Mouse (Mus musculus) hindbrain, embryonic 14.5 days (tissue): Measurements from ENCODE around the gene Glycam1. TPM values are rescaled to one million over a fixed set of nuclear protein-coding genes. Genes with fewer than 3 reads are reported as not detected.

Experiments used
- ATAC-seq: fragments of 200-750 bp; cut with Nextera tagmentation; 2 replicates; pipeline ENCODE4 v1.8.0; 2017; ENCODE audit warnings: moderate number of reproducible peaks, mild to moderate bottlenecking, moderate TSS enrichment, moderate library complexity; ENCODE audit not compliant: low FRiP score
- DNase-seq: peaks from one replicate; pipeline ENCODE4 v3.0.0-alpha.2; 2015; ENCODE audit warnings: low spot score
- H3K27ac ChIP-seq: fragments of 300-500 bp; sonication (generic); 2 replicates; pipeline ENCODE4 v1.5.1; 2014; ENCODE audit warnings: mild to moderate bottlenecking, moderate library complexity
- H3K27me3 ChIP-seq: fragments of 300-500 bp; sonication (generic); 2 replicates; pipeline ENCODE4 v1.6.1; 2014; ENCODE audit warnings: mild to moderate bottlenecking, low read length, mixed read lengths; ENCODE audit not compliant: control insufficient read depth, insufficient read depth
- H3K36me3 ChIP-seq: fragments of 300-500 bp; sonication (generic); replicated peaks from 2 replicates; pipeline ENCODE4 v1.6.1; 2014; ENCODE audit not compliant: control insufficient read depth, insufficient read depth
- H3K4me1 ChIP-seq: fragments of 300-500 bp; sonication (generic); replicated peaks from 2 replicates; pipeline ENCODE4 v1.6.1; 2014; ENCODE audit warnings: antibody characterized with exemption, low read length, mixed read lengths; ENCODE audit not compliant: control insufficient read depth, insufficient read depth
- H3K4me2 ChIP-seq: fragments of 300-500 bp; sonication (generic); replicated peaks from 2 replicates; pipeline ENCODE4 v1.6.1; 2014; ENCODE audit warnings: mild to moderate bottlenecking, moderate library complexity
- H3K4me3 ChIP-seq: fragments of 300-500 bp; sonication (generic); replicated peaks from 2 replicates; pipeline ENCODE4 v1.5.1; 2014; ENCODE audit warnings: mild to moderate bottlenecking, low read length
- H3K9ac ChIP-seq: fragments of 300-500 bp; sonication (generic); 2 replicates; pipeline ENCODE4 v1.6.1; 2014
- H3K9me3 ChIP-seq: fragments of 300-500 bp; sonication (generic); 2 replicates; pipeline ENCODE4 v1.6.1; 2016; ENCODE audit warnings: low read length; ENCODE audit not compliant: control insufficient read depth
- WGBS: fragments of 180-500 bp; shearing (Covaris S2); extraction: QIAGEN DNeasy Blood & Tissue Kit; methylation state at CpG from one replicate; pipeline ENCODE4 v1.1.7; 2014; 5-methylcytosine and 5-hydroxymethylcytosine counted together
- polyA plus RNA-seq: library from polyadenylated mRNA; unstranded; fragments of >200 nt; fragmentation: Nextera tagmentation; extraction: Ambion mirVana; gene quantifications from 2 replicates; pipeline ENCODE4 v1.2.1, GENCODE M21; 2014

Gene Glycam1
- polyA plus RNA-seq, 1 experiment from 2014 or later: not detected

DNA sequence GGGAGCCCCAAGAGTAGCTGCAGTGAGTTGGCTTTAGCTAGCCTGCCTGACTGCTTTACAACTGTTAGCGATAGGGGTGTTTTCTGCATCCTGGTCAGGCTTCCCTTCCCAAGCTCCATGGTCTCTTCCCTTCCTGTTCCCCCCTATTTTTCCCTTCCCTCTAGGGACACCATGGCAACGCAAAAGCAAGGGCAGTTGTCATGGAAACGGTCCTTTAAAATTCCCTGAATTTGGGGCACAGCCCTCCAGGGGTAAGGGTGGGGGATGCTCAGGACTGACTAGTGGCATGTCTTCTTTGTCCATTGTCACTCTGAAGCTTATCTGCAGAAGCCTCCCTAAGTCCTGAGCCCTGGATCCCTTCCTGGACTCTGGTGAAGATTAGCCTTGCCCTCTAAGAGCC lies 41.7 kb downstream of the Glycam1 start:
- Histone ChIP-seq H3K9me3 (no peaks in the 10 kb centered on the region), H3K4me1 (peaks cover 39% of the 10 kb centered on the region), H3K4me3 (no peak overlapping the region), H3K9ac (no peak overlapping the region), H3K27me3 (no peaks in the 10 kb centered on the region), H3K36me3 (peaks cover 62% of the 10 kb centered on the region), H3K4me2 (no peak overlapping the region), H3K27ac (no peak overlapping the region)
- no peak for ATAC-seq
- 23% methylated on average over 3 of the region's 3 CpGs for WGBS
- DNase-seq: no peak

DNA sequence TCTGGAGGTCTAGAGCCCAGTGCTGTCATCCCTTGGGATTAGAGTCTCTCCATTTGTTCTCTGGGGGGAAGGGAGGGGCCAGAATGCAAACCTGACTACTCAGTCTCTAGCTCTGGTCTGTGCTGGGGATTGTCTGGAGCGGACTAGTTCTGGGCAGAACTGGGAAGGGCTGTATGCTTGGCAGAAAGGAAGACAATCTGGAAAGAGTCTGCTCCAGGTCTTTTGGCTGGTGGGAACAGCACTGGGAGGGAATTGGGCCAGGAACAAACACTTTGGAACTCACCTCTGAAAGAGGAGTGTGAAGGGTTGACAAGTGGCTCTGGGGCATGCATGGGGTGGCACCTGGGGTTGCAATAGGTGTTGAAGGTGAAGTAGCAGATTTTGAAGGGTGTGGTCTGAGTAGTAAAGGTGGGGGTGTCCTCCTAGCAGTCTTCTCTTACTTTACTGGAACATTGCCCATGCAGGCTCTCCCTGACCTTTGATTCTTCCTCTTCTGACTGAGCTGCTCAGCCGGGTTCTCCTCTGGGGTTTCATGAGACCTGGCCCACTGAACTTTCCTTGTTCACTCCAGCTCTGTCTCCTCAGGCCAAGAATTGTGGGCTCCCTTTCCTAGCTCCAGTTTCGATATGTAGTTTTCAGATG lies 42.3 kb downstream of the Glycam1 start:
- 64% methylated on average over 3 of the region's 3 CpGs for WGBS
- H3K27ac ChIP-seq: no peak overlapping the region; the same call in 1 of the 2 replicates
- H3K9me3 ChIP-seq: no peaks in the 10 kb centered on the region
- peaks cover 40% of the 10 kb centered on the region for H3K4me1 ChIP-seq
- H3K4me3 ChIP-seq: no peak overlapping the region
- H3K27me3 ChIP-seq: no peaks in the 10 kb centered on the region
- no peak overlapping the region for H3K9ac ChIP-seq
- DNase-seq (no peak), ATAC-seq (no peak)
- H3K36me3 ChIP-seq: peaks cover 56% of the 10 kb centered on the region
- no peak overlapping the region for H3K4me2 ChIP-seq

GRCm38 (mm10) chr15:103519386-103520378 lies 45.2 kb downstream of the Glycam1 start:
- H3K4me2 ChIP-seq: peak overlapping the region; percentile 35
- H3K27me3 ChIP-seq: no peaks in the 10 kb centered on the region
- peak overlapping the region; percentile 24; the same call in 1 of the 2 replicates for H3K9ac ChIP-seq
- ATAC-seq (peak; percentile 77), DNase-seq (peak; percentile 70)
- H3K4me3 ChIP-seq: no peak overlapping the region
- H3K27ac ChIP-seq: peak overlapping the region; percentile 93
- peaks cover 61% of the 10 kb centered on the region for H3K4me1 ChIP-seq
- 8% methylated on average over 4 of the region's 4 CpGs for WGBS
- H3K9me3 ChIP-seq: no peaks in the 10 kb centered on the region
- peaks cover 27% of the 10 kb centered on the region for H3K36me3 ChIP-seq

- ATAC-seq (peak; percentile 73), DNase-seq (peak; percentile 69)
- H3K9ac ChIP-seq: 0 out of 2 replicates have a peak overlapping the region, but pooled peaks have one; percentile 24
- no peak overlapping the region for H3K4me3 ChIP-seq
- peak overlapping the region; percentile 35; the same call in 1 of the 2 replicates for H3K4me2 ChIP-seq
- H3K9me3 ChIP-seq: no peaks in the 10 kb centered on the region
- H3K27ac ChIP-seq: peak overlapping the region; percentile 93
- 2% methylated on average over 5 of the region's 5 CpGs for WGBS
- H3K36me3 ChIP-seq: peaks cover 18% of the 10 kb centered on the region
- no peaks in the 10 kb centered on the region for H3K27me3 ChIP-seq
- peaks cover 68% of the 10 kb centered on the region for H3K4me1 ChIP-seq
Measured at GRCm38 (mm10) chr15:103518600-103519385, 46.1 kb downstream of the Glycam1 start.

GRCm38 (mm10) chr15:103514914-103515313 lies 50.0 kb downstream of the Glycam1 start:
- Histone ChIP-seq H3K36me3 (no peaks in the 10 kb centered on the region), H3K4me1 (peaks cover 63% of the 10 kb centered on the region), H3K27ac (peak overlapping the region; percentile 86), H3K9ac (peak overlapping the region; percentile 59), H3K27me3 (no peaks in the 10 kb centered on the region), H3K4me2 (peak overlapping the region; percentile 58), H3K9me3 (no peaks in the 10 kb centered on the region), H3K4me3 (peak overlapping the region; percentile 32; the same call in 1 of the 2 replicates)
- ATAC-seq (no peak), DNase-seq (no peak)
- 43% methylated on average over 3 of the region's 3 CpGs for WGBS

GRCm38 (mm10) chr15:103514119-103514518 lies 50.8 kb downstream of the Glycam1 start:
- peak overlapping the region; percentile 32 for H3K4me3 ChIP-seq
- peaks cover 63% of the 10 kb centered on the region for H3K4me1 ChIP-seq
- peak overlapping the region; percentile 59 for H3K9ac ChIP-seq
- peak; percentile 90 for ATAC-seq
- H3K27ac ChIP-seq: peak overlapping the region; percentile 86
- no peaks in the 10 kb centered on the region for H3K9me3 ChIP-seq
- DNase-seq: peak; percentile 93
- peak overlapping the region; percentile 58 for H3K4me2 ChIP-seq
- H3K27me3 ChIP-seq: no peaks in the 10 kb centered on the region
- H3K36me3 ChIP-seq: no peaks in the 10 kb centered on the region
- 2% methylated on average over 10 of the region's 10 CpGs for WGBS

DNA sequence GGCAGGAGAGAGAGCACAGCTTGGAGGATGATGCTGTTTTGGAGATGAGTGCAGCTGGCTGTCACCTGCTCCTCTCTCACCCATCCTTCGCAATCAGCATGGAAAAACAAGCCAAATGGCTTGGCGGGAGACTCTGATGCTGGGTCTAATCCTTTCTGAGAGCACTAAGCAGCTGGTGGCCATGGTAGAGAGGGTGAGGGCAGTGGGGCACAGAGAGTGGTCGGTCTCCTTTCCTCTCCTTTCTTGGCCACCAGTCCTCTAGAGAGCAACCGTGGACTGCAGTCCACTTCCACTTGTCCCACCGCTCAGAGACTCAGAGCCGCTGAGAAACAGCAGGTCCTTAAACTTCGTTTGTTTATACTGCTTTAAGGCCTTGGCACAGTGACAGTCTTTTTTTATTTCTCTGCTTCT lies 51.3 kb downstream of the Glycam1 start:
- DNase-seq: peak; percentile 47
- H3K27me3 ChIP-seq: no peaks in the 10 kb centered on the region
- no peaks in the 10 kb centered on the region for H3K9me3 ChIP-seq
- H3K27ac ChIP-seq: peak overlapping the region; percentile 86
- H3K4me2 ChIP-seq: peak overlapping the region; percentile 58
- H3K4me3 ChIP-seq: 0 out of 2 replicates have a peak overlapping the region, but pooled peaks have one; percentile 32
- WGBS: 6% methylated on average over 7 of the region's 7 CpGs
- no peaks in the 10 kb centered on the region for H3K36me3 ChIP-seq
- H3K4me1 ChIP-seq: peaks cover 62% of the 10 kb centered on the region
- ATAC-seq: peak; percentile 44
- peak overlapping the region; percentile 59; the same call in 1 of the 2 replicates for H3K9ac ChIP-seq
